Mouse (Mus musculus) stomach, embryonic 15.5 days (tissue): Measurements from ENCODE around the gene Cox17. TPM values are rescaled to one million over a fixed set of nuclear protein-coding genes. Genes with fewer than 3 reads are reported as not detected.

ENCODE experiments used
- ATAC-seq: fragments of 200-750 bp; cut with Nextera tagmentation; 2 replicates; pipeline ENCODE4 v1.8.0; 2017; ENCODE audit warnings: low read depth, moderate number of reproducible peaks, moderate TSS enrichment; ENCODE audit not compliant: insufficient read depth, low FRiP score
- H3K27ac ChIP-seq: fragments of 300-500 bp; sonication (generic); 2 replicates; pipeline ENCODE4 v1.5.1; 2015; ENCODE audit warnings: mild to moderate bottlenecking, inconsistent platforms
- H3K27me3 ChIP-seq: fragments of 300-500 bp; sonication (generic); replicated peaks from 2 replicates; pipeline ENCODE4 v1.6.1; 2015; ENCODE audit warnings: inconsistent platforms
- H3K36me3 ChIP-seq: fragments of 300-500 bp; sonication (generic); 2 replicates; pipeline ENCODE4 v1.6.1; 2015; ENCODE audit warnings: inconsistent platforms
- H3K4me1 ChIP-seq: fragments of 300-500 bp; sonication (generic); 2 replicates; pipeline ENCODE4 v1.6.1; 2015; ENCODE audit warnings: inconsistent platforms
- H3K4me2 ChIP-seq: fragments of 300-500 bp; sonication (generic); 2 replicates; pipeline ENCODE4 v1.6.1; 2015; ENCODE audit warnings: mild to moderate bottlenecking, inconsistent platforms
- H3K4me3 ChIP-seq: fragments of 300-500 bp; sonication (generic); replicated peaks from 2 replicates; pipeline ENCODE4 v1.5.1; 2015; ENCODE audit warnings: inconsistent platforms
- H3K9ac ChIP-seq: fragments of 300-500 bp; sonication (generic); 2 replicates; pipeline ENCODE4 v1.6.1; 2015; ENCODE audit warnings: inconsistent platforms
- H3K9me3 ChIP-seq: fragments of 300-500 bp; sonication (generic); 2 replicates; pipeline ENCODE4 v1.6.1; 2016; ENCODE audit warnings: inconsistent platforms
- WGBS: fragments of 180-500 bp; shearing (Covaris S2); methylation state at CpG from one replicate; pipeline ENCODE4 v1.1.7; 2015; 5-methylcytosine and 5-hydroxymethylcytosine counted together
- polyA plus RNA-seq: library from polyadenylated mRNA; unstranded; fragments of >200 nt; fragmentation: Nextera tagmentation; extraction: Ambion mirVana; gene quantifications from 2 replicates; pipeline ENCODE4 v1.2.1, GENCODE M21; 2015

Gene Cox17
- polyA plus RNA-seq, 1 experiment from 2014 or later: 181 TPM

GRCm38 (mm10) chr16:38374379-38375140, 27.8 kb downstream of the Cox17 start:
- Histone ChIP-seq H3K36me3 (no peaks in the 10 kb centered on the region), H3K4me1 (peaks cover 5% of the 10 kb centered on the region; the same call in 1 of the 2 replicates), H3K9me3 (no peaks in the 10 kb centered on the region), H3K27ac (no peak overlapping the region), H3K27me3 (no peaks in the 10 kb centered on the region), H3K4me3 (no peak overlapping the region), H3K4me2 (no peak overlapping the region), H3K9ac (no peak overlapping the region)
- no peak for ATAC-seq
- 76% methylated on average over 10 of the region's 10 CpGs for WGBS

- Histone ChIP-seq H3K9ac (no peak overlapping the region), H3K27me3 (no peaks in the 10 kb centered on the region), H3K27ac (no peak overlapping the region), H3K4me3 (no peak overlapping the region), H3K4me1 (peaks cover 5% of the 10 kb centered on the region; the same call in 1 of the 2 replicates), H3K4me2 (no peak overlapping the region), H3K36me3 (no peaks in the 10 kb centered on the region), H3K9me3 (no peaks in the 10 kb centered on the region)
- 78% methylated on average over 7 of the region's 7 CpGs for WGBS
- ATAC-seq: no peak
Measured at GRCm38 (mm10) chr16:38375182-38375581, 28.4 kb downstream of the Cox17 start.

GRCm38 (mm10) chr16:38376163-38376840, 29.5 kb downstream of the Cox17 start:
- Histone ChIP-seq H3K4me1 (peaks cover 5% of the 10 kb centered on the region; the same call in 1 of the 2 replicates), H3K27me3 (no peaks in the 10 kb centered on the region), H3K4me3 (peak overlapping the region; percentile 36), H3K9ac (no peak overlapping the region; the same call in 1 of the 2 replicates), H3K9me3 (no peaks in the 10 kb centered on the region), H3K4me2 (peak overlapping the region; percentile 54), H3K27ac (peak overlapping the region; percentile 61; the same call in 1 of the 2 replicates), H3K36me3 (no peaks in the 10 kb centered on the region)
- no peak for ATAC-seq
- 33% methylated on average over 16 of the region's 17 CpGs for WGBS

GRCm38 (mm10) chr16:38376841-38377249, 30.1 kb downstream of the Cox17 start:
- Histone ChIP-seq H3K4me1 (peaks cover 5% of the 10 kb centered on the region; the same call in 1 of the 2 replicates), H3K36me3 (no peaks in the 10 kb centered on the region), H3K27ac (peak overlapping the region; percentile 61; the same call in 1 of the 2 replicates), H3K9me3 (no peaks in the 10 kb centered on the region), H3K4me2 (peak overlapping the region; percentile 54), H3K9ac (no peak overlapping the region; the same call in 1 of the 2 replicates), H3K4me3 (peak overlapping the region; percentile 36), H3K27me3 (no peaks in the 10 kb centered on the region)
- ATAC-seq: no peak
- WGBS: 50% methylated on average over 8 of the region's 8 CpGs

- no peak overlapping the region for H3K9ac ChIP-seq
- no peaks in the 10 kb centered on the region for H3K27me3 ChIP-seq
- WGBS: 80% methylated on average over 6 of the region's 6 CpGs
- peaks cover 5% of the 10 kb centered on the region; the same call in 1 of the 2 replicates for H3K4me1 ChIP-seq
- no peaks in the 10 kb centered on the region for H3K36me3 ChIP-seq
- H3K4me3 ChIP-seq: no peak overlapping the region
- no peaks in the 10 kb centered on the region for H3K9me3 ChIP-seq
- no peak overlapping the region for H3K4me2 ChIP-seq
- H3K27ac ChIP-seq: no peak overlapping the region
- ATAC-seq: no peak
Measured at GRCm38 (mm10) chr16:38377546-38377945, 30.8 kb downstream of the Cox17 start.

- no peak overlapping the region for H3K4me3 ChIP-seq
- H3K9me3 ChIP-seq: no peaks in the 10 kb centered on the region
- WGBS: 83% methylated on average over 6 of the region's 6 CpGs
- no peak overlapping the region for H3K4me2 ChIP-seq
- no peak for ATAC-seq
- H3K27ac ChIP-seq: no peak overlapping the region
- H3K9ac ChIP-seq: no peak overlapping the region
- no peaks in the 10 kb centered on the region for H3K36me3 ChIP-seq
- peaks cover 5% of the 10 kb centered on the region; the same call in 1 of the 2 replicates for H3K4me1 ChIP-seq
- no peaks in the 10 kb centered on the region for H3K27me3 ChIP-seq
Measured at GRCm38 (mm10) chr16:38378591-38378990, 31.8 kb downstream of the Cox17 start.

GRCm38 (mm10) chr16:38379088-38379487, 32.3 kb downstream of the Cox17 start:
- Histone ChIP-seq H3K27me3 (no peaks in the 10 kb centered on the region), H3K27ac (no peak overlapping the region), H3K4me1 (peaks cover 5% of the 10 kb centered on the region; the same call in 1 of the 2 replicates), H3K4me2 (no peak overlapping the region), H3K36me3 (no peaks in the 10 kb centered on the region), H3K9ac (no peak overlapping the region), H3K9me3 (no peaks in the 10 kb centered on the region), H3K4me3 (no peak overlapping the region)
- no peak for ATAC-seq
- 30% methylated on average over 6 of the region's 6 CpGs for WGBS

- H3K4me2 ChIP-seq: no peak overlapping the region
- H3K4me1 ChIP-seq: peaks cover 5% of the 10 kb centered on the region; the same call in 1 of the 2 replicates
- H3K27ac ChIP-seq: no peak overlapping the region
- no peak for ATAC-seq
- no peaks in the 10 kb centered on the region for H3K36me3 ChIP-seq
- no peak overlapping the region for H3K4me3 ChIP-seq
- H3K9me3 ChIP-seq: no peaks in the 10 kb centered on the region
- no peak overlapping the region for H3K9ac ChIP-seq
- WGBS: 38% methylated on average over 3 of the region's 3 CpGs
- H3K27me3 ChIP-seq: no peaks in the 10 kb centered on the region
Measured at GRCm38 (mm10) chr16:38379493-38379892, 32.7 kb downstream of the Cox17 start.

- 86% methylated on average over 3 of the region's 3 CpGs for WGBS
- no peaks in the 10 kb centered on the region for H3K27me3 ChIP-seq
Measured at GRCm38 (mm10) chr16:38379926-38380325, 33.1 kb downstream of the Cox17 start.

GRCm38 (mm10) chr16:38383683-38384082, 36.9 kb downstream of the Cox17 start:
- H3K36me3 ChIP-seq: no peaks in the 10 kb centered on the region
- H3K27me3 ChIP-seq: no peaks in the 10 kb centered on the region
- H3K4me2 ChIP-seq: no peak overlapping the region
- no peak overlapping the region for H3K9ac ChIP-seq
- no peak overlapping the region for H3K4me3 ChIP-seq
- no peak overlapping the region for H3K27ac ChIP-seq
- WGBS: 75% methylated on average over 2 of the region's 2 CpGs
- no peak for ATAC-seq
- H3K4me1 ChIP-seq: no peaks in the 10 kb centered on the region
- H3K9me3 ChIP-seq: no peaks in the 10 kb centered on the region

More at GRCm38 (mm10) chr16:38379926-38380325, 33.1 kb downstream of the Cox17 start:
- no peak overlapping the region for H3K4me3 ChIP-seq
- ATAC-seq: no peak
- H3K4me1 ChIP-seq: peaks cover 5% of the 10 kb centered on the region; the same call in 1 of the 2 replicates
- H3K9me3 ChIP-seq: no peaks in the 10 kb centered on the region
- H3K36me3 ChIP-seq: no peaks in the 10 kb centered on the region
- H3K27ac ChIP-seq: no peak overlapping the region
- H3K4me2 ChIP-seq: no peak overlapping the region
- H3K9ac ChIP-seq: no peak overlapping the region

GRCm38 (mm10) chr16:38385184-38385634, 38.4 kb downstream of the Cox17 start:
- Histone ChIP-seq H3K4me1 (no peaks in the 10 kb centered on the region), H3K36me3 (no peaks in the 10 kb centered on the region), H3K4me3 (no peak overlapping the region), H3K4me2 (no peak overlapping the region), H3K9me3 (no peaks in the 10 kb centered on the region), H3K27ac (no peak overlapping the region), H3K9ac (no peak overlapping the region), H3K27me3 (no peaks in the 10 kb centered on the region)
- WGBS: 79% methylated on average over 6 of the region's 6 CpGs
- no peak for ATAC-seq

GRCm38 (mm10) chr16:38385700-38386099, 38.9 kb downstream of the Cox17 start:
- H3K36me3 ChIP-seq: no peaks in the 10 kb centered on the region
- no peak for ATAC-seq
- H3K27me3 ChIP-seq: no peaks in the 10 kb centered on the region
- H3K4me2 ChIP-seq: no peak overlapping the region
- WGBS: 91% methylated on average over 4 of the region's 4 CpGs
- H3K9ac ChIP-seq: no peak overlapping the region
- H3K27ac ChIP-seq: no peak overlapping the region
- no peaks in the 10 kb centered on the region for H3K4me1 ChIP-seq
- H3K9me3 ChIP-seq: no peaks in the 10 kb centered on the region
- H3K4me3 ChIP-seq: no peak overlapping the region
